17 mouse cellular contexts compared by ENCODE assay signal in genomic region chr13:64299069-64299468, GRCm38 (mm10).
"Had no signal": no experiment of that assay in that cellular context is flagged by ENCODE, and none has a peak within 500 bp of the region (broad histone marks: within the 10 kb centered on the region; RNA-seq: fewer than 3 reads in every experiment).

No protein-coding gene starts in this region.

- DNase-seq: left cerebral cortex, postnatal 4 days; liver; liver, embryonic 13.5 days; liver, postnatal 0 days; lung, adult 18-20 months; lung, adult 2 months; lung, embryonic 14.5 days; lung, postnatal 10 days; lung, postnatal 14 days; lung, postnatal 36 days; lung, postnatal 4 days; midbrain, embryonic 14.5 days had no signal

- ATAC-seq: liver, embryonic 12.5 days; liver, postnatal 0 days; lung, postnatal 0 days; midbrain, embryonic 13.5 days; midbrain, embryonic 15.5 days; midbrain, embryonic 16.5 days had no signal
